Mouse (Mus musculus) heart, embryonic 14.5 days (tissue): ENCODE results near the gene Tspo. TPM values are rescaled to one million over a fixed set of nuclear protein-coding genes. Genes with fewer than 3 reads are reported as not detected.

Source experiments
- ATAC-seq: fragments of 200-750 bp; cut with Nextera tagmentation; 2 replicates; pipeline ENCODE4 v1.8.0; 2017; ENCODE audit warnings: low read depth, moderate TSS enrichment; ENCODE audit not compliant: insufficient number of reproducible peaks, insufficient read depth, low FRiP score
- H3K27ac ChIP-seq, 2 experiments: fragments of 200-500 bp in 1 of 2; fragments of 300-500 bp in 1 of 2; sonication (generic) in 1 of 2; replicated peaks in 1 of 2; 2 replicates each; pipeline ENCODE4 v1.5.1; 2012 to 2014; ENCODE audit warnings: low read depth in 2 of 2, low read length in 2 of 2, control low read depth in 1 of 2, mild to moderate bottlenecking in 1 of 2, mixed read lengths in 1 of 2; ENCODE audit not compliant: control insufficient read depth in 1 of 2, insufficient read depth in 1 of 2
- H3K27me3 ChIP-seq: fragments of 300-500 bp; sonication (generic); 2 replicates; pipeline ENCODE4 v1.6.1; 2014; ENCODE audit warnings: mild to moderate bottlenecking, low read length, control low read depth; ENCODE audit not compliant: control insufficient read depth, insufficient read depth
- H3K36me3 ChIP-seq: fragments of 300-500 bp; sonication (generic); 2 replicates; pipeline ENCODE4 v1.6.1; 2014; ENCODE audit warnings: mild to moderate bottlenecking, control low read depth, low read length, mixed read lengths; ENCODE audit not compliant: control insufficient read depth, insufficient read depth
- H3K4me1 ChIP-seq, 2 experiments: fragments of 200-500 bp in 1 of 2; fragments of 300-500 bp in 1 of 2; sonication (generic) in 1 of 2; 2 replicates each; pipeline ENCODE4 v1.6.1; 2012 to 2014; ENCODE audit warnings: low read length in 2 of 2, control low read depth in 1 of 2, mixed read lengths in 1 of 2; ENCODE audit not compliant: control insufficient read depth in 2 of 2, insufficient read depth in 2 of 2
- H3K4me2 ChIP-seq: fragments of 300-500 bp; sonication (generic); 2 replicates; pipeline ENCODE4 v1.6.1; 2014; ENCODE audit warnings: mild to moderate bottlenecking, low read length
- H3K4me3 ChIP-seq, 2 experiments: fragments of 200-500 bp in 1 of 2; fragments of 300-500 bp in 1 of 2; sonication (generic) in 1 of 2; 2 replicates each; pipeline ENCODE4 v1.5.1; 2012 to 2014; ENCODE audit warnings: low read length in 2 of 2, mild to moderate bottlenecking in 2 of 2, control low read depth in 1 of 2, low read depth in 1 of 2, moderate library complexity in 1 of 2; ENCODE audit not compliant: control insufficient read depth in 1 of 2, insufficient read depth in 1 of 2
- H3K9ac ChIP-seq: fragments of 300-500 bp; sonication (generic); 2 replicates; pipeline ENCODE4 v1.6.1; 2014; ENCODE audit warnings: mild to moderate bottlenecking, low read length
- H3K9me3 ChIP-seq: fragments of 300-500 bp; sonication (generic); 2 replicates; pipeline ENCODE4 v1.6.1; 2016; ENCODE audit warnings: low read length, control low read depth; ENCODE audit not compliant: control insufficient read depth
- WGBS: fragments of 180-500 bp; shearing (Covaris S2); extraction: QIAGEN DNeasy Blood & Tissue Kit; methylation state at CpG from one replicate; pipeline ENCODE4 v1.1.7; 2014; 5-methylcytosine and 5-hydroxymethylcytosine counted together
- polyA plus RNA-seq: library from polyadenylated mRNA; unstranded; fragments of >200 nt; fragmentation: Nextera tagmentation; extraction: Ambion mirVana; gene quantifications from 2 replicates; pipeline ENCODE4 v1.2.1, GENCODE M21; 2014

The Tspo gene
- polyA plus RNA-seq, 1 experiment from 2014 or later, result 191 TPM

DNA sequence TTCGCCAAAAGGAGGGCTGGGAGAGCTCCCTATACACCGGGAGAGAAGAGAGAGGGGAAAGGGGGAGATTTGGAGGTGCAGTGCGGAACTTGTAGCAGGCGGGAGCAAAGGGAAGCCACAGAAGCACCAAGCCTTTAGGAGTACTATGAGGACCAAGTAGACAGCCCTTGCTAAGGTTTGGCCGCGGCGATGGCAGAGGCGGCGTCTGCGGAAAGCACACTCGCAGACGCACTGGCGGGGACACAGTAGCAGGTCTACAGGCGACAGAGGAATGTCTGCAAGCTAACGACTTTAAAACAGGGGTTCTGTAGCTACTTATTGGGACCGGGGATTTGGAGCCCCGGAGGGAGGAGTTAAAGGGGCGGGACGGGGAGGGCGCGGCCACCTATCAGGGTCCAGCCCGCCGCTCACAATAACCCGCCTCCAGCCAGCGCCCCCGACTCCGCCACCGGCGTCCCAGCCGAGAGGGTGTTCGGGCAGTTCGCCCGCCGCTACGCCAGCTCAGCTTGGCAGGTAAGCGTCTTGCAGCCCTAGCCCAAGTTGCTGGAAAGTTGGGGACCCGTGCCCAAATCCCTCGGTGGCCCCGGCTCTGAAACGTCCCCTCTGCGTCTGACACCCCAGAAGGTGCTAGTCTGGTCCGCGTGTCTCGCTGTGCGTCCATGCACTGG lies 36.8 kb upstream of the Tspo start, which contains the start of gene Bik:
Gene Bik, plus strand, starts transcription at position 439 of the 668 bp plus-strand sequence.
- peak; percentile 31 for ATAC-seq
- Histone ChIP-seq H3K4me2 (peak within 1 kb of the TSS; percentile 71), H3K9me3 (no peaks in the 10 kb centered on the region), H3K36me3 (peaks cover 12% of the 10 kb centered on the region), H3K9ac (peak within 1 kb of the TSS; percentile 77), H3K4me1 (peaks cover 57 to 78% of the 10 kb centered on the region in 2 experiments), H3K4me3 (peak within 1 kb of the TSS; percentile 69 to 71), H3K27ac (peak within 1 kb of the TSS; percentile 43 to 58), H3K27me3 (no peaks in the 10 kb centered on the region)
- WGBS, result under 1% methylated on average over 42 of the region's 45 CpGs

DNA sequence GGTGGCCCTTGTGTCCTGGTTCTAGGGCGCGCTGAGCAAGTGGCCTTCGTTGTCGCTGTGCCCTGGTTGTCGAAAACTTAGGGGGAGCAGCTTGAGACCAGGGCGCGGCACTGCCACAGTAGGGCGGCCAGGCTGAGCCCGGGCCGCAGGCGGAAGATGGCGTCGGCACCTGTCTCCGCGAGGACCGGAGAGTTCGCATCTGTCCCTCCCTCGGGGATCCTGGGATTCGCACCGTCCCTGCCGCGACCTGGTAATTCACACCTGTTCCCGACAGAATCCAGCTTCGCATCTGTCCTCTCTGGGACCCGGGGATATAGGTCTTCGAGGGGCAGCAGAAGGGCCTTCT lies 36.3 kb upstream of the Tspo start:
- peak overlapping the region; percentile 69 to 71 for H3K4me3 ChIP-seq
- ATAC-seq, result no peak
- peaks cover 17% of the 10 kb centered on the region for H3K36me3 ChIP-seq
- no peaks in the 10 kb centered on the region for H3K9me3 ChIP-seq
- H3K9ac ChIP-seq, result peak overlapping the region; percentile 77
- H3K4me2 ChIP-seq, result peak overlapping the region; percentile 71
- WGBS, result 1% methylated on average over 26 of the region's 26 CpGs
- no peaks in the 10 kb centered on the region for H3K27me3 ChIP-seq
- peaks cover 55 to 74% of the 10 kb centered on the region in 2 experiments for H3K4me1 ChIP-seq
- peak overlapping the region; percentile 43 to 58 for H3K27ac ChIP-seq

DNA sequence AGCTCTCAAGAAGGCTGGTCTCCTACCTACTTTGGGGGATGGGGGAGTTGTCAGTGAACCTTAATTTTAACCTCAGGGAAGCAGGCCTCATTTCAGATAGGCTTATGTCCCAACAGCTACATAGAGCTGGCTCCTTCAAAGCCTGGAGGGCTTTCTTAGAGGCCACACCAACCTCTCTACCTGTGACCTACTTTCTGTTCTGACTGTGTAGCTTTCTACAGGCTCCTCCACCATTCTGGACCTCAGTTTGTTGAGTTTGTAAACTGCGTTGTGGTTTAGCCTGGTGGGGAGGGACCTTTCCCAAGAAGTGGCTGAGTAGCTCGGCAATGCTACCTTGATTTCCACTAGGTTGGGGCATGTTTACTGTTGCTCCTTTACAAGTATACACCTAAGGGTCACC lies 35.6 kb upstream of the Tspo start:
- H3K27ac ChIP-seq, result no peak overlapping the region

DNA sequence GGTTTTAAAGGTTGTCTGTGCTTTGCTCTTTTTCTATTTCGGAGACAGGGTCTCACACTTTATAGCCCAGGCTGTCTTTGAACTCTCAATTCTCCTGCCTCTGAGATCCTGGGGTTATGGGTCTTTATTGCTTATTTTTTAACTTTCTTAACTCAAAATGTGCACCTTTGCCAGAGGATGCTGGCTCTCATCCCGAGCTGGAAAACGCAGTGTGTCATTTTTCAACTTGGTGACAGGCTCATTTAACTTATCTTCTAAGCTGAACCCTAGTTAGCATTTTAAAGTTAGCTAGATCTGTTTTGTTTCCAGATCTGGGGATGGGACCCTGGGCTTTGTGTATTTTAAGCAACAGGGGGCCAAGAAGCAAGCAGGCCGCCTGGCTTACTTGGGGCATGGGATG lies 34.5 kb upstream of the Tspo start:
- WGBS, result 34% methylated on average over 4 of the region's 4 CpGs

More for the DNA sequence above, 35.6 kb upstream of the Tspo start:
- Histone ChIP-seq H3K4me1 (peaks cover 52 to 68% of the 10 kb centered on the region in 2 experiments), H3K27me3 (no peaks in the 10 kb centered on the region), H3K9me3 (no peaks in the 10 kb centered on the region), H3K9ac (peak overlapping the region; percentile 77), H3K4me2 (peak overlapping the region; percentile 71), H3K4me3 (peak overlapping the region; percentile 69 to 71), H3K36me3 (peaks cover 19% of the 10 kb centered on the region)
- WGBS, result 57% methylated on average over 2 of the region's 2 CpGs
- ATAC-seq, result no peak

DNA sequence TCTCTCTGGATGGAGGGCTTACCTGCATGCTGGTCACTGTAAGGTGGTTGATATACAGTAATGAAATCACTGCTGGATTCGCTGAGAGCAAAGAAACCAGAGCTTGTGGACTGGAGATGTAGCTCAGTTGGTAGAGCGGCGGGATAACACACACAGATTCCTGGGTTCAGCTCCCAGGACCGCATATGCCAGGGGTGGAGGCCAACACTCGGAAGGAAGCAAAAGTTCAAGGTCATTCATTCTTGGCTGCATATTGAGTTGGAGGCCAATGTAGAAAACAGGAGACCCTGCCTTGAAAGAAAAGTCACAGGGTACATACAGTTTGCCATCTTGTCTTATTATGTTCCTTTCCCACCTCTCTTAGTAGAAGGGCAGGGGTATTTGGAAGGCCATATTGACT lies 33.6 kb upstream of the Tspo start:
- H3K27me3 ChIP-seq, result no peaks in the 10 kb centered on the region
- peaks cover 38 to 61% of the 10 kb centered on the region in 2 experiments for H3K4me1 ChIP-seq
- peak overlapping the region; percentile 71 for H3K4me2 ChIP-seq
- peaks cover 23% of the 10 kb centered on the region for H3K36me3 ChIP-seq
- WGBS, result 65% methylated on average over 5 of the region's 5 CpGs
- H3K9ac ChIP-seq, result no peak overlapping the region
- H3K27ac ChIP-seq, result peak overlapping the region; percentile 4 to 59; a peak in 3 of 4 replicates
- H3K4me3 ChIP-seq, result no peak overlapping the region
- no peaks in the 10 kb centered on the region for H3K9me3 ChIP-seq
- ATAC-seq, result no peak

More for the DNA sequence above, 34.5 kb upstream of the Tspo start:
- Histone ChIP-seq H3K27ac (peak overlapping the region in 1 of 2 experiments; percentile 24; a peak in 2 of 4 replicates), H3K9ac (no peak overlapping the region), H3K27me3 (no peaks in the 10 kb centered on the region), H3K4me3 (no peak overlapping the region), H3K4me2 (peak overlapping the region; percentile 71), H3K36me3 (peaks cover 20% of the 10 kb centered on the region), H3K9me3 (no peaks in the 10 kb centered on the region), H3K4me1 (peaks cover 45 to 61% of the 10 kb centered on the region in 2 experiments)
- no peak for ATAC-seq

DNA sequence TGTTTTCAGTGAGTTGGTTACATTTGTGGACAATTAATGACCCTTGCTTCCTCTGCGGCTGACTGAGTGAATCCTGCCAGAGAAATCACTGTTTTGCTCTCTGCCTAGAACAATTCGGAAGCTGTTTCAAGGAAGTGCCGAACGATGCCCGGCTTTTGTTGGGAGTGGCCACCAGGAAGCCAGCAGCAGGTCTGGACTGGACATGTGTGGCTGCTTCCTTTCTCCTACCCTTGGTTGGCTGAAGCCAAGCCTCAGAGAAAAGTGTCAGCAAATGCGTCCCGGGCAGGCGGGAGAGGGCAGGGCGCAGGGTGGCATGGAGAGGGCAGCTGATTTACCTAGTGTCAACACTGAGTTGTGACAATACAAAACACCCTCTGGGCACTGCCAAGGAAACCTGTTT lies 33.2 kb upstream of the Tspo start:
- Histone ChIP-seq H3K4me2 (peak overlapping the region; percentile 71; the same call in 1 of the 2 replicates), H3K9me3 (no peaks in the 10 kb centered on the region), H3K9ac (no peak overlapping the region), H3K4me3 (no peak overlapping the region), H3K27me3 (no peaks in the 10 kb centered on the region), H3K27ac (peak overlapping the region; percentile 52 to 59), H3K4me1 (peaks cover 38 to 61% of the 10 kb centered on the region in 2 experiments), H3K36me3 (peaks cover 23% of the 10 kb centered on the region)
- no peak for ATAC-seq
- 73% methylated on average over 9 of the region's 9 CpGs for WGBS

DNA sequence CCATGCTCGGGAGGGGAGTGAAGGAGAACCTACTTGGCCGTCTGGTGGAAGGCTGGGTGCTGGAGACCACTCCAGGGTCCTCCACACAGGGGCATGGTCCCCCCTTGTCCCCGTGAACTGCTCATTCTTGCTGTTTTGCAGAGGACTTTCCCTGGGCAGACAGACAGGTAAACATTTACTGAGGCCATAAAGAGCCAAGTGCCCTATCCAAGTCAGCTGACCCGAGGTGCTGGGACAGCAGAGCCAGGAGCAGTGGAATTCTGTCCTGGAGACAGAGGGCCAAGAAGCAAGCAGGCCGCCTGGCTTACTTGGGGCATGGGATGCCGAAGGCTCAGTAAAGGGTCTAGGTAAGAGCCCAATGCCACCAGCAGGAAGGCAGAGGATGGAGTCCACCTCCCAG lies 32.7 kb upstream of the Tspo start:
- Histone ChIP-seq H3K4me2 (no peak overlapping the region), H3K36me3 (peaks cover 23% of the 10 kb centered on the region), H3K4me3 (no peak overlapping the region), H3K9ac (no peak overlapping the region), H3K9me3 (no peaks in the 10 kb centered on the region), H3K27me3 (no peaks in the 10 kb centered on the region), H3K4me1 (peaks cover 38 to 61% of the 10 kb centered on the region in 2 experiments), H3K27ac (peak overlapping the region; percentile 52 to 59)
- 70% methylated on average over 6 of the region's 6 CpGs for WGBS
- no peak for ATAC-seq
